Mouse (Mus musculus) stomach, postnatal 0 days (tissue): ENCODE data around the gene Plekhg6. TPM values are rescaled to one million over a fixed set of nuclear protein-coding genes. Genes with fewer than 3 reads are reported as not detected.

ENCODE experiments used
- ATAC-seq: fragments of 200-750 bp; cut with Nextera tagmentation; 2 replicates; pipeline ENCODE4 v1.8.0; 2017; ENCODE audit not compliant: low FRiP score, low TSS enrichment
- DNase-seq: peaks from one replicate; pipeline ENCODE4 v3.0.0-alpha.2; 2016; ENCODE audit warnings: low spot score
- H3K27ac ChIP-seq: fragments of 300-500 bp; sonication (generic); replicated peaks from 2 replicates; pipeline ENCODE4 v1.5.1; 2014; ENCODE audit warnings: mild to moderate bottlenecking, control low read depth
- H3K27me3 ChIP-seq: fragments of 300-500 bp; sonication (generic); 2 replicates; pipeline ENCODE4 v1.6.1; 2014; ENCODE audit warnings: low read length; ENCODE audit not compliant: control insufficient read depth, insufficient read depth
- H3K36me3 ChIP-seq: fragments of 300-500 bp; sonication (generic); 2 replicates; pipeline ENCODE4 v1.6.1; 2014; ENCODE audit warnings: low read length, mixed read lengths; ENCODE audit not compliant: control insufficient read depth, insufficient read depth
- H3K4me1 ChIP-seq: fragments of 300-500 bp; sonication (generic); replicated peaks from 2 replicates; pipeline ENCODE4 v1.6.1; 2014; ENCODE audit warnings: antibody characterized with exemption; ENCODE audit not compliant: control insufficient read depth, insufficient read depth
- H3K4me2 ChIP-seq: fragments of 300-500 bp; sonication (generic); replicated peaks from 2 replicates; pipeline ENCODE4 v1.6.1; 2014; ENCODE audit warnings: low read depth, mild to moderate bottlenecking, control low read depth, moderate library complexity
- H3K4me3 ChIP-seq: fragments of 300-500 bp; sonication (generic); 2 replicates; pipeline ENCODE4 v1.5.1; 2014; ENCODE audit warnings: low read depth, low read length, control low read depth
- H3K9ac ChIP-seq: fragments of 300-500 bp; sonication (generic); 2 replicates; pipeline ENCODE4 v1.6.1; 2014; ENCODE audit warnings: mild to moderate bottlenecking, low read length, control low read depth, mixed read lengths
- H3K9me3 ChIP-seq: fragments of 300-500 bp; sonication (generic); 2 replicates; pipeline ENCODE4 v1.6.1; 2016; ENCODE audit warnings: low read length; ENCODE audit not compliant: control insufficient read depth
- CTCF ChIP-seq: IDR thresholded peaks from 2 replicates; pipeline ENCODE4 v1.5.1; 2016; ENCODE audit warnings: antibody characterized with exemption, low read depth, mild to moderate bottlenecking, moderate library complexity
- EP300 ChIP-seq: optimal IDR thresholded peaks from 2 replicates; pipeline ENCODE3; 2016; ENCODE audit warnings: antibody characterized with exemption
- WGBS: fragments of 180-500 bp; shearing (Covaris S2); extraction: QIAGEN DNeasy Blood & Tissue Kit; methylation state at CpG from one replicate; pipeline ENCODE4 v1.1.7; 2014; 5-methylcytosine and 5-hydroxymethylcytosine counted together
- polyA plus RNA-seq: library from polyadenylated mRNA; unstranded; fragments of >200 nt; fragmentation: Nextera tagmentation; extraction: Ambion mirVana; gene quantifications from 2 replicates; pipeline ENCODE4 v1.2.1, GENCODE M21; 2015

Plekhg6 gene
- polyA plus RNA-seq, 1 experiment from 2014 or later: 6.3 TPM

DNA sequence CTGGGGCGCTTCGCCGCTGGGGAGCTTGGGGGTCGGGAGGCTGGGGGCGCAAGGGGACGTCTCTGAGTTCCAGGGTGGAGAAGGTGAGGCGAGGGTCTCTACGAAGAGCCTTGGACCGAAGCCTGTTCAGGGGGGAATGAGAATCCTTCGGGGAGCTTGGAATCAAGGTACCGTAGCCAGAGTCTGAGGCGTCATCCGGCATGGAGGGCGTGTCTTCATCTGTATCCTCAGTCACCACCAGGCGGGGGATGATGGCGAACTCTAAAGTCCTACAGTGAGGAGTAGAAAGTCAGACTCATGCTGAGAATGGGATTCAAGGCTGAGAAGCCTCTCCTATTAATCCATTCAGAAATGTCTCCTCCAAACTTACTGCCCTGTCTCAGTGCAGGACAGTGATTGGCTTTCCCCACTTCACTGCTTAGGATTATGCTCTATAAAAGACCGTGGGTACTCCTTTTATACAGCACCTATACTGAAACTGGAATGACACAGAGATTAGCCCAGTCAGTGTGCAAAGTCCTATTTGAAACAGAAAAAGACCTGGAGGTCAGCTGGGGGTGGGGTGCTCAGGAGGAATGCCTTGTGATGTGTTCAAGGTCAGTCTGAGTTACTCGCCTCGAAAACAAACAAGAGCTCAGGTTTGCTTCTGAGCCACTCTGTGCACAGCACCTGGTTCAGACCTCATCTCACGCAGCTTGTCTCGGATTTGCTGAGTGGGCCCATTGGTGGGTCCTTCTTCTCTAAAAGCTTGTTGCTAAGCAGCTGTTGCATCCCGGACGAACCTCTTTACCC is 16.9 kb downstream of the Plekhg6 start:
- Histone ChIP-seq H3K27ac (peak overlapping the region; percentile 45), H3K9ac (peak overlapping the region; percentile 13; the same call in 1 of the 2 replicates), H3K9me3 (no peaks in the 10 kb centered on the region), H3K36me3 (peaks cover 29% of the 10 kb centered on the region), H3K4me1 (peaks cover 2% of the 10 kb centered on the region; the same call in 1 of the 2 replicates), H3K4me3 (no peak overlapping the region), H3K4me2 (no peak overlapping the region), H3K27me3 (no peaks in the 10 kb centered on the region)
- DNase-seq (peak; percentile 66), ATAC-seq (peak; percentile 58)
- WGBS: 36% methylated on average over 23 of the region's 23 CpGs
- TF ChIP-seq CTCF (peak; percentile 50), EP300 (no peak)

DNA sequence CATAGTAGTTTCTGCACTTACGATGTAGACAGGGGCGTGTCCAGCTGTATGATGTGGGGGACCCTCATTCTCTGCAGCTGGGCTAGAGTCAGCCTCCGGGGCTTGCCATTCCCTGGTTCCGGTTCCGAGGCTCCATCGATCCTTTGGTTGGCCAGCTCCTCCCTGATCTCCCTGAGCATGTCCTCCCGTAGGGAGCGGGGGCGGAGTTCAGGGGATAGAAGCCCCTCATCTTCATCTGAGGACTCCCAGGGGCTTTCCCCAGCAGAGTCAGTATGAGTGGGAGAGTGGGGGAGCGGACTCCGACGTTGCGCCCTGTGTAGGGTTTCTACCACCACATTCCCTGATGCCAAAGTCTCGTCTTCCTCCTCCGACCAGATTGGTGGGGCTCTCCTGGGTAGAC is 17.6 kb downstream of the Plekhg6 start:
- no peak overlapping the region for H3K4me3 ChIP-seq
- no peaks in the 10 kb centered on the region for H3K27me3 ChIP-seq
- H3K9me3 ChIP-seq: no peaks in the 10 kb centered on the region
- peak overlapping the region; percentile 13; the same call in 1 of the 2 replicates for H3K9ac ChIP-seq
- peaks cover 36% of the 10 kb centered on the region for H3K36me3 ChIP-seq
- ATAC-seq (no peak), DNase-seq (no peak)
- H3K4me1 ChIP-seq: peaks cover 2% of the 10 kb centered on the region; the same call in 1 of the 2 replicates
- no peak overlapping the region for H3K4me2 ChIP-seq
- 0 out of 2 replicates have a peak overlapping the region, but pooled peaks have one; percentile 13 for H3K27ac ChIP-seq
- TF ChIP-seq CTCF (no peak), EP300 (no peak)
- 52% methylated on average over 15 of the region's 15 CpGs for WGBS

- peak; percentile 27; the same call in 1 of the 2 replicates for ATAC-seq
- H3K4me1 ChIP-seq: peaks cover 2% of the 10 kb centered on the region; the same call in 1 of the 2 replicates
- peak; percentile 61 for DNase-seq
- H3K27ac ChIP-seq: no peak overlapping the region
- peaks cover 43% of the 10 kb centered on the region for H3K36me3 ChIP-seq
- peak; percentile 67 for TF ChIP-seq CTCF
- TF ChIP-seq EP300: no peak
- no peaks in the 10 kb centered on the region for H3K27me3 ChIP-seq
- no peak overlapping the region for H3K9ac ChIP-seq
- H3K4me2 ChIP-seq: no peak overlapping the region
- H3K9me3 ChIP-seq: no peaks in the 10 kb centered on the region
- 46% methylated on average over 38 of the region's 38 CpGs for WGBS
- no peak overlapping the region for H3K4me3 ChIP-seq
Observed at GRCm38 (mm10) chr6:125361467-125362291, 18.9 kb downstream of the Plekhg6 start.

DNA sequence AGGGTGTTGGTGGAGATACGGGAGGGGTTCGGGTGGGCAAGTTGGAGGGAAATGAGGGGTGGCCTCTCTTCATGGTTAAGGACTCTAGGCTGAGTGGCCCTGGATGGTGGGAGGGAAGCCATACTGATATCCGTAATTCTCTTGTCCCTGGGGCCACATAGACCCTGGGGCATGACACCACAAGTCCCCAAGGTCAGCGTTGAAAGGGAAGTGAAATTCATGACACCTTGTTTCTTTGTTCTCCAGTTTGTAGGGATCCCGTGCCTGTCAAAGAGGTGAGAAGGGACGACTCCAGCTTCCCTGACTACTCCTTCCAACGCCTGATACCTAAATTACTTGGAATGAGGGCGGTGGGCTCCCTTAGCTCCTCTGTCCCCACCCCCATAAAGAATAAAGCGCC is 19.7 kb downstream of the Plekhg6 start:
- ATAC-seq: no peak
- WGBS: 72% methylated on average over 9 of the region's 9 CpGs
- H3K4me2 ChIP-seq: no peak overlapping the region

DNA sequence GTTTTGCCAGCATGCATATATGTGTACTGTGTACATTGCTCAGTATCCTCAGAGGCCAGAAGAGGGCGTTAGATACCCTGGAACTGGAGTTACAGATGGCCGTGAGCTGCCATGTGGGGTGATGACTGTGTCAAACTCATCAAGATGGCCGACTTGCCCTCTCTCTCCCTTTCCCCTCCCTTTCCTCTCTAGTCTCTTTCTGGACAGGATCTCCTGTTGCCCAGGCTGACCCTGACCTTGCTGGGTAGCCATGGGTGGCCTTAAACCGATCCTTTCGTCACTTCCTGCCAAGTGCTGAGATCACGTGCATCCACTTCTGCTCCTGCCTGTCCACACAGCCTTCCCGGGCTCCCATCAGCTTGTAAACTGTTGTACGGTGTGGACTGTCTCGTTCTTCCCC is 20.6 kb downstream of the Plekhg6 start:
- TF ChIP-seq EP300: no peak
- TF ChIP-seq CTCF: peak; percentile 48
- DNase-seq (no peak), ATAC-seq (no peak)
- Histone ChIP-seq H3K27me3 (no peaks in the 10 kb centered on the region), H3K36me3 (peaks cover 43% of the 10 kb centered on the region), H3K4me3 (no peak overlapping the region), H3K27ac (no peak overlapping the region), H3K4me2 (no peak overlapping the region), H3K9ac (no peak overlapping the region), H3K4me1 (peaks cover 11% of the 10 kb centered on the region), H3K9me3 (no peaks in the 10 kb centered on the region)
- WGBS: 51% methylated on average over 9 of the region's 9 CpGs

More for the DNA sequence above, 19.7 kb downstream of the Plekhg6 start:
- TF ChIP-seq CTCF: no peak
- no peak for TF ChIP-seq EP300
- Histone ChIP-seq H3K4me1 (peaks cover 3% of the 10 kb centered on the region), H3K4me3 (no peak overlapping the region), H3K27me3 (no peaks in the 10 kb centered on the region), H3K36me3 (peaks cover 43% of the 10 kb centered on the region), H3K9me3 (no peaks in the 10 kb centered on the region), H3K27ac (no peak overlapping the region), H3K9ac (no peak overlapping the region)
- DNase-seq: no peak
